Mouse (Mus musculus) layer of hippocampus, adult 11-12 months (tissue): ENCODE measurements at regions not wholly inside any gene's neighbourhood (a gene's known extent, or its start where the extent isn't known, plus 50 kb on each side); places are given as distances from the start of the nearest gene placed in this dataset.

Experiments used
- DNase-seq: peaks from one replicate; pipeline ENCODE4 v3.0.0; 2022; ENCODE audit warnings: low spot score

DNA sequence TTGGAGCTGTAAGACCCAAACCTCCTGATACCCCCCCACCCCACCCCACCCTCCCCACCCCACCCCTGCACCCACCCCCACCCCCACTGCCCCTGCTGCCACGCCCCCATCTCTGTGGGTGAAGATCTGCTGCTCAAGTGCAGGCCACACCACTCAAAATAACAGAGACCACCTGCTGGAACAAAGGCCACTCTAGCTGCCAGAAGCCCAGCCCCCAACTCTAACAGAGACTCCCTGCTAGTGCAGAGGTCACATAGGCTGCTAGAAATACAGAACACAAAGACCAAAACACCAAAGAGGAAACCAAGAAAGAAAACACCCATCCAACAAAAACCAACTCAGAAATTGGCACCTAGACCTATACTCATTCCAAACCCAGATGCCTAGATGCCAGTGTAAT lies 58.9 kb downstream of the Olfr267 start:
- no peak for DNase-seq

DNA sequence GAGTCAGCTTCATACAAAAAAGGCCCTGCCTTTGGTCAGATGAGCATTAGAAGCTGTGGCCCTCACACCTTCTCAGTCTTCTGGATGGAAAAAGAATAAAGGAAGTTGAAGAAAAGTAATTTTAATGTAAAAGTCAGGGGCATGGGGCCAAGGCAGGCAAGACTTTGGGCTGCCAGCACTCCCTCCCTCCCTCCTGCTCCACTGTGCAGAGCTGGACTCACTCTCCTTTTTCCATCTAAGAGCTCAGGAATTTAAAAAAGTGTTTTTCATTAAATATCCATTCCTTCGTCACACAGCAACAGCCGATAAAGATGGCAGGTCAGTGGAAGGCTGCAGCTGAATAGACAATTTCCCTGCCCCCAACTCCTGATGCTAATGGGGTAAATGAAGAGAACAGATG lies 61.1 kb downstream of the Olfr267 start:
- no peak for DNase-seq

DNA sequence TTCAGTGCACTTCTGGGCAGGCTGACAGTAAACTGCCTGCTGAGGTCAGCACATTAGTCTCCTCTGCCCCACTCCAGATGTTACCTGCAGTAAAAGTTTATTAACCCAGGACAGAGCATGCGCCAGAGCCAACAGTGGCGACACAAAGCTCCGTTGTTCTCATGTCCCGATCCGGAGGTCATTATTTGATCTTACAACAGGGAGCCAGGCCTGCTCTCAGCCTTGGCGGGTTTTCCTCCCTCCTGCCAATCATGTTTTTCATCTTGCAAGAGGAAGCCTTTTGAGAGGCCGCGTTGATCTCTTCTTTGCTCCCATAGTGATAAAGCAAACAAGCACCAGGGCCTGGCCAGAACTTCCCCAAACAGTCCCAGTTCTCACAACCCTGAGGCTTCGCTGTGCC lies 64.7 kb downstream of the Olfr267 start:
- DNase-seq, result peak; percentile 6

DNA sequence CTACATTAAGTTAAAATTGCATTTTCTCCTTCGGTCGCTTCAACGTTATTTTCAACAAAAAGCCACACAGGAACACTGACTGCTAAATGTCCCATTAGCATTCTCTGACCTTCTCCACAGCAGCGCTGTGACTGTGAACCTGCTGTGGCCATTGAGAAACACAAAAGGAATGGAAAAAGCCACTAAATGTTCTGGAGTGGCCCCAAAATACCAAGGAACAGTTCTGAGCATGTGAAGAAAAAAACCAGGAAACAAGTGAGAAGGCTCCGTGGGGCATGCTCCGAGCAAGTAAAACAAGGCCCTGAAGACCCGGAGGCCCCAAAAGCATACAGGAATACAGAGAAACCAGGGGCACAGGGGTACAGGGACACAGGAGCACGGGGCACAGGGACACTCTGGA lies 66.8 kb downstream of the Olfr267 start:
- no peak for DNase-seq

DNA sequence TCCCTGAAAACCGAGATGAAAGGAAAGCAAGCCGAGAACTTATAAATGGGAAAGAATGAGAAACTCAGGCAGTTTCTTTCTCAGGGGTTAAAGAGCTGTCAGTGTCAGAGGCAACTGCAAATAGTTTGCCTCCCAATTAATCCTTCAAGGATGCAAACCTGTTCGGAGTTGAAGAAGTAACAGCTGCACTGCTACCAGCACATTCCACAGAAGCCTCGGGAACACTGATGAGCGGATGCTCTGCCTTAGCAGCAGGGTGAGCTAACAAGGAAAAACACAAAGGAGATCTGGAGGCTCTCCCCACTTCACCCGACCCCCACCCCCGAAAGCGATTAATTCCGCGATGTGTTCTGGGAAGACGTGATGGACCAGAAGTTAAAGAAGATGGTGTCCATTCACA lies 71.1 kb downstream of the Olfr267 start:
- no peak for DNase-seq

DNA sequence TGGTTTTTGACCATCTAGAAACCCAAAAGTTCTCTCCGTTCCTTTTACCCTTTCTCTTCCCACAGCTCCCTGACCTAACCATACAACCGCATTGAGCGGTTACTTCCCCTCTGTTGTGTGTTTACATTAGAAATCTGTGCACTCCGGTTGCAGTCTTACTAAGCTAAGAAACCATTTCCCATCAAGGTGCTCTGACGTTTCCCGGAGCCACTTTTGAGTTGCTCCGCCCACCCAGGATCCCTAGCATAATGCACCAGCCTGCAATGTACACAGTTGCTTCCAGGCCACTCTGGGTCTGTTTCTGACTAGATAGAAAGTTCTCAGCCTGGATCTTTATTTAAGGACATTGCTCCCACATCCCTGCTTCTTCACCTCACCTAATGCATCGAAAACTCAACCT lies 71.7 kb downstream of the Olfr267 start:
- no peak for DNase-seq

DNA sequence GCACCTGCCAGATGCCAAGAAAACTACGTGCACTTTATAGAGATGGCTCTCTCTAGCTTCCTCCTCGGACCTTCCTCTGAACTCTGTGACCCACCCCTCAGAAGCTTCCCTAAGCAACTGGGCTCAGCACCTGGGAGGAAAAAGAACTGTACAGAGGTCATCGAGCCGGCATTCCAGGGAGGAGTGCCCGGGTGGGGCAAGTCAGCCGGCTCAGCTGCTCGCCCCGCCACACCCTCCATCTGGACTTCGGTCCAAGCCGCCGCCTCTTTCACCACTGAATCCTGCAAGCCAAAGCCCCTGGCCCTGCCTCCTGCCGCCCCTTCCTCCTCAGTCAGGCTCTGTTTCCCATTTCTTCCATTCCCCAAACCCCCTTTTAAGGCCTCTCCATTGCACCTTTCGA lies 73.3 kb downstream of the Olfr267 start:
- no peak for DNase-seq

DNA sequence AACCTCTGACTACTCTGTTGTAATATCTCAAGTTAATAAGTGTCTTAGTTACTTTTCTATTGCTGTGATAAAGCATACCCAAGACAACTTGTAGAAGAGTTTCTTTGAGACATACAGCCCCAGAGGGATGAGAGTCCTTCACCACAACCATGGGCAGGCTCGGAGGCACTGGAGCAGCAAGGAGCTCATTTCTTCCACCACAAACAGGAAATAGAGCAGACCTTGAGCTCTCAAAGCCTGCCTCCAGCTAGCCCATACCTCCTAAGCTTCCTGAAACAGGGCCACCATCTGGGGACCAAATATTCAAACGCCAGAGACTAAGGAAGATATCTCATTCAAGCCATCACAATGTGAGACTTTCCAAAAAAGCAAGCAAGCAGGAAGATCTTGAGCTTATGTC lies 74.6 kb downstream of the Olfr267 start:
- no peak for DNase-seq

DNA sequence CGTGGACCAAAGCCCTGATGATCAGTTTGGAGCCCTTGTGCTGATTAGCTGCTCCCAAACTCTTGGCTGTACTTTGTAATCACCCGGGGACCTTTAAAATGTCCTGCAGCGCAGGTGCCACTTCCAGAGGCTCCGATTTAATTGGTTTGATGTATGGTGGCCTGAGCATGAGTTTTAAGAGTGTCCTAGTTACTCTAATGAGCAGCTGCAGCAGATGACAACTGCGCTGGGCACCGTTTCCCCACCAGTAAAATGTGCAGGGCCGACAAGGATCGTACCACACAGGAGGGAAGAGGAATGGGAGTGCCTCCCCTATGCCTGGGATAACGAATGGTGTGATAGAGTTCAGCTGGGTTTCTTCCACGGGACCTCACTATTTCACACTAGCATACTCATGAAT lies 75.3 kb downstream of the Olfr267 start:
- no peak for DNase-seq

DNA sequence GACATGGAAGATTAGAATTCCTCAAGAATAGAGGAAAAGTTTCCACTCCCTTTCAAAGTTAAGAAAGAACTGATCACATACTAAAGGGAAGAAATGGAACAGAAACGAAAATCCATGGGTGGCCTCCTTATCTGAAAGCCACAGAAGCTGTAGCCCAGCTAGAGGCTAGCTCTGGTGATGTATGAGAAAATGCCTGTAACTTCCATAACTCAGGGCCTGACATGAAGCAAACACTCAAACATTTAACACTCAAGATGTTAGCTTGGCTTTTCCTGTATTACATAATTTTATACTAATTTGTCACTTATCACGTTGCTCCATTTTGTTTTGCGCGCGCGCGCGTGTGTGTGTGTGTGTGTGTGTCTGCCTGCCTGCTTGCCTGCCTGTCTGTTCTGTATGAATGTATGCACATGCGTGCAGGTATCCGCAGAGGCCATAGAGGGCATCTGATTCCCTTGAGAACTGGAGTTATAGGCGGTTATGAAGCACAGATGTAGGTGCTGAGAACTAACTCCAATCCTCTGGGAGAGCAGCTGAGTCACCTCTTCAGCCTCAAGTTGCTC lies 88.2 kb downstream of the Olfr267 start:
- no peak for DNase-seq

DNA sequence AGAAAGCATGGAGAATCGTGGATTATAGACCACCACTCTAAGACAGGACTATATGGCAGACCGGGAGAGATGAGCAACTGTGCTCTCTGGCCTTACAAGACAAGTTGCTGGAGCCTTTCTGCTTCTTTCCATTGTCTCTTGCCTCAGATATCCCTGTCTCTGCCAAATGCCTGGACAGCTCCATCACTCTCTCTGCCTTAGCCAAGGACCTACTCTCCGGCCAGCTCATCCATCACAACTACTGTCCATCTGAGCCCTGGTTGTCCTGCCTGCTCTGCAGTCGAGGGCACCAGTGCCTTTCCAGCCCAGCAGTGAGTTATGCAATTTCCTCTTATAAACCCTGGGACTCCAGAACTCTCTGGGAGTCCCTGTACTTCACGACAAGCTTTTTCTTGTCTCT lies 88.7 kb downstream of the Olfr267 start:
- no peak for DNase-seq

DNA sequence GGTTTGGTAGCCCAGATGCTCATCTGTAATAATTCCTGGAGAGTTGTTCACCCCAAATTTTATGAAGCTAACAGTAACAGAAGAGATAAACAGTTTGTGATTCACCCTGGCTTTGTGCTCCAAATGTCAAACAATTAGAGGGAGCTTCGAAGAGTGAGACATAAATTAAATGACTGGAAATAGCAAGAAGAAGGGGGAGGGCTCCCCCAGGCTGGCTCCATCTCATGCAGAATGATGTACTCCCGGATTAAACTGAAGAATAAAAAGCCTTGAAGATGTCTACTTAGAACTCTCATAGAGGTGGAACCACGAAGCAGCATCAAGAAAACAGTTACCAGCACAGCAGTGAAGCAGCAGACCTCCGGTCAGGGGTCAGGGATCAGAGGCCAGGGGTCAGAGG lies 90.8 kb downstream of the Olfr267 start:
- no peak for DNase-seq

DNA sequence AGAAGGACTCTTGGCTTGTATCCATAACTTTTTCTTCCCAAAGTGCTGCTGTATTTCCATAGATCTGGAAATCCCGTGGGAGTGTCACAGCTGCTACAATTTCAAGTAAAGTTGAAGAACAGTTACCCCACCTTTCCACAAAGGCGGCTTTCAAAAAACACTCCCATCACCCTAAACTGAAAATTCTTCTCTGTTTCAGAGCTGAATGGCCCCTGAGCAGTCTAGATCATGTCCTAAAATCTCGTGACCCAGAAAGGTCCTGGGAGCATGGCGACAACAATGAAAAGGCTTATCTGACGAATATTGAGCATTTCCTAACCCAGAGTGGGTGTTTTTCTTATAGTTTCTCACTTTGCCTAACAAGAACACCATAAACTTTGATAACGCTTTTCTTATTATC lies 92.2 kb downstream of the Olfr267 start:
- DNase-seq, result no peak

DNA sequence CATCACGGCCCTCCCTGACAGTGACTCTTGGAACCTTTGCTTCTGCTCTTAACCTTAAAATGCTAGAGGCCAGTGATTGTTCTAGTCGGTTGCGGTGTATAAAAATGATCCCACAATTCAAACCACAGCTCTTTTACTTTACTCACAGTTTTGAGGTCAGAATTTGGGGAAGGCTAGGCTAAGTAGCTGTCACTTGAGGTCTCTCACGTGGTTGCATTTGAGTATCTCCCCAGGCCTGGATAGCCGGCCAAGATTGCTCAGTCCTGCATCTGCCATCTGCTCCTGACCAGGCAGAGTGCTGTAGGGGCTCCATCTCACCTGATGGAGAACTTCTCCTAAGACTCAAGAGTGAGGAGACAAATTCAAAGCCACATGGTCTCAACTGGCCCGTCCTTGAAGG lies 94.5 kb downstream of the Olfr267 start:
- DNase-seq, result no peak

DNA sequence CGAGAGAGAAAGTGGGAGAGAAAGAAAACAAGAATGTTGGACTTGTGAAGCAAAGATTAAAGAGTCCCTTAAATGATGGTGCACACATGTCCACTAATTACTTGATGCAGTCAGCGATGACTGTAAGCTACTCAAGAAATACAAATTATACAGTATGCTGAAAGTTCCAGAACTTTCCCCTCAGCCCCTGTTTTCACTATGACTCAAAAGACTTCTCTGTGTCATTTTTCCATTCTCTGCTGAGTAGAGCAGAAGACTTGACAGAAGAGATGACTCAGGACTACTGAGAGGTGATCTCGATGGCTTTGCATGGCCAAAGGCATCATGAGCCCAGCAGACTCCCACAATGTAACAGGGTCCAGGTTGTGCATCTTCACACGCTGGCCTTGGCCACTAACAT lies 105.6 kb downstream of the Olfr267 start:
- no peak for DNase-seq

DNA sequence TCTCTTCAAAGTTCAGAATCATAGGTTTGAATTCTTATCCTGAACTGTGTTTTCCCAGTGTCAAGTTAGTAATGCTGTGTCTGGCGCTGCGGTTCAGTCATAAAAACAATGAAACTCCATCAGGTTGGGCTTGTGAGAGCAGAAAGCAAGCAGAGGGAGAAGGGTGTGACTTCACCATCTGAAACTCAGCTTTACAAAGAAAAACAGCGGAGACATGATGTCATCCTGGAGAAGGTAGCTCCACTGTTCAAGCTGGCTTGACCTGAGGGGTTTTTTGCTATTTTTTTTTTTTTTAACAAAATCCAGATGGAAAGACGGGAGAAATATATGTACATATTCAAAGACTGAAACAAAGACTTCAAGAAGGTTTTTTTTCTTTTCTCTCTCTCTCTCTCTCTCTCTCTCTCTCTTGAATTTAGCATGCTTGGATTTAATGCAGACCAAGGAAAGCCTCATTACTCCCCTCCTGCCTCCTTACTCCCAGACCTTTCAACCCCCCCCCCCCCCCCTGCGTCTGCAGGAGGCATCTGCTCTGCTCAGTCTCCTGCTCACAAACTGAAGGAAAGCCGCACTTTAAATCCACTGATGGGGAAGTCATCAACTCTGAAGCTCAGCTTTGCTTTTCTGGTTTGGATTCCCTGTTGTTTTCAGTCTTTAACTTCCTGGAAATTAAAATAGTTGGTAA lies 109.7 kb downstream of the Olfr267 start:
- DNase-seq, result no peak

DNA sequence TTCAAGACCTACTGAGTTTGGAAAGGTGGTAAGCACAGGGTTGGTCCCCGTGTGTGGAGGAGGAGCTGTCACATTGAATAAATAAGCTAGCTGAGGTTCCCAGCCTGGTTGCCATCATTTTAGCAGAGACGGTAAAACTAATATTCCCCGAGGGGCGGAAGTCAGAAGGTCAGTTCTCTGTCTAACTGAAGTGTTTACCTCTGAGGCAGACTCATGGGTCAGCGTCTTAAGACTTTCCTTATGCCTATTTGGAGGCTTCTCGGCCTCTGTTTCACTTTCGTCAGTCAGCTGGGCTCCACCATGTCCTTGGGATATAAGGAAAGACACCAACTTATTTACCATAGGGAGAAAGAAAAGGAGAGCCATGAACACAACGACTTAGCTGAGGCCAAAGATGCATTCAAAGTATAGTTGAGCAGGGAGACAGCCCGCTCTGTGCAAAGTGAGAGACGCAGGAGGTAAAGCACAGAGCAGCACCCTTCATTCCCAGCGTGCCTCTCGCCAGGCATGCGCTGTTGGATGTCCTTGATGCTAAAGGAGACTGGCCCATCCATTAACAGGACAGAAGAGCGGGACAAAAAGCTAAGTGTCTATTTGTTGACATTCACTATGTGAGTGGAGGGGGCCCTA lies 116.0 kb downstream of the Olfr267 start:
- DNase-seq, result no peak

DNA sequence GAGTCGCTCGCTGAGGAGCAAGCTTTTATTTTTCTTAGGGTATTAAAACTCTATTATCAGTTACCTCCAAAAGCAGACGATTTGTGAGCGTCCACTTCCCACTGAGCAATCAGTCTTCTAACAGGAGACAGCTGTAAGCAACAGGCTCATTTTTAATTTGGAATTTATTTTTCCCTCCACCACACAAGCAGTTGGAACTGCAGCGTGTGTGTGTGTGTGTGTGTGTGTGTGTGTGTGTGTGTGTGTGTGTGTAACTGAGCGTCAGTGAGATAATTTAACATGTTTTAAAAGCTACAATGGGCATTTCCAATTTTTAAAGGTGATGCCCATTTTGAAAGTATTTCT lies 116.6 kb downstream of the Olfr267 start:
- no peak for DNase-seq

DNA sequence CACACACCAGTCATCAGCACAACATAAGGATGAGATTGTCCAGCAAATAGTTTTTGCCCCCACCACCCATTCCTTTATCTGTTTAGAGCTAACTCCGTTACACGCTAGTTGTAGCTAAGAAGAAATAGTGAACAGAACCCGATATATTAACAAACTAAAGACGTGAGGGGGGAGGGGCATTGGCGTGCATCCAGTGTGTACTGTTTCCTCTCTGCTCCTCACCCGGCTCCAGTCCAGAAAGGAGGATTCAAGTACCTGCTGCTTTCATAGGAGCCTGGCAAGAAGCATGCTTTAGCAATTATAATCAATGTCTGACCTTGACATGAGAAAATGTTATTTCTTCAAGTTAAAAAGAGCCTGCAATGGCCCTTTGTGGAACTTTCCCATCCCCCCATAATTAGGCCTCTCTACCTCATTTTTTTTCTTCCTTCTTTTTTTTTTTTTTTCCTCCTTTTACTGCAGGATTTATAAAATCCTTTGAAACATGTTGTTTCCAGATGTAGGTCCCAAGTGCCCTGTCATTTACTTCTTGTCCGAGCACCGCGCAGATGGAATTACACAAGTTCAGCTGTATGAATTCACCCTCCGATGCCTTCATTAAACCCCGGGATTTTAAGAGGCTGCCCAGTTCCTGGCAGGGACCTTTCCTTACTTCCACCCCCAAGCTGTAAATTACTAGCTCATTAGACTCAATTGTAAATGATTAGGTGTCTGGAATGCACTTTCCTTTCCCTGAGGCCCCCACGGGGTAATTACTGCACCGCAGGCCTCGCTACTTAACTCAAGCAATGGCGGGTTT lies 116.6 kb upstream of the Lpar1 start:
- DNase-seq, result no peak

DNA sequence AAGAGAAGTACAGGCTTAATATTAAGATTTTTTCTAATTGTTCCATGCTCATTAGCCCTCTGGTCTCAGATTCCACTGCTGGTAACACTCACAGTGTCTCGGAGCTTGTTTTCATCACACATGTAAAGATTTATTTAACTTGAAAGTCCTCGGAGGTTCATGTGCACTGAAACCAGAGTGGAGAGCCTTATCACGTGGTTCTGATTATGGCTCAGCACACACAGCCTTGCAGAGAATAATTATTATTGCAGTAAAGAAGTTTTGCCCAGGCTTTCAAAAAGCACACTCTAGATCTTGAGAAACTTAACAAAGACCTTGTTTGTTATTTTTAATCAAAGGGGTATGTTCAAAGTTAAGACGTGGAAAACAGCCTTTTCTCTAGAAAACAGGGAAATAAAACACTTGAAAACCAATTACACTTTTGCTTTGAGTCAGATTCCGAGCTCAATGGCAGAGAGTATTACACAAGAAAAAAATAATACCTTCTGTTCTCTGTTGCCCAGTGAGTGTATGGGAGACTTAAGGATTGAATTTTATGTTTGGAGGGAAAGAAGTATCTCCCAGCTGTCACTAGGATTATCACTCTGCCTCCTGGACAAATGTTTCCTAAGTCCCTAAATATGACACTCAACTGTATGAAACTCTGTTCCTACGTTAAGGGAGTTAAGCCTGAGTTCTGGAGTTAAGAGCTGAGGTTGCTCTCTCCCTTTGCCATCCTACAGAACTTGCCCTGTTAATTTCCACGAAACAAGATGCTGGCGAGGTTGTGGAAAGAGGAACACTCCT lies 114.9 kb upstream of the Lpar1 start:
- DNase-seq, result no peak

DNA sequence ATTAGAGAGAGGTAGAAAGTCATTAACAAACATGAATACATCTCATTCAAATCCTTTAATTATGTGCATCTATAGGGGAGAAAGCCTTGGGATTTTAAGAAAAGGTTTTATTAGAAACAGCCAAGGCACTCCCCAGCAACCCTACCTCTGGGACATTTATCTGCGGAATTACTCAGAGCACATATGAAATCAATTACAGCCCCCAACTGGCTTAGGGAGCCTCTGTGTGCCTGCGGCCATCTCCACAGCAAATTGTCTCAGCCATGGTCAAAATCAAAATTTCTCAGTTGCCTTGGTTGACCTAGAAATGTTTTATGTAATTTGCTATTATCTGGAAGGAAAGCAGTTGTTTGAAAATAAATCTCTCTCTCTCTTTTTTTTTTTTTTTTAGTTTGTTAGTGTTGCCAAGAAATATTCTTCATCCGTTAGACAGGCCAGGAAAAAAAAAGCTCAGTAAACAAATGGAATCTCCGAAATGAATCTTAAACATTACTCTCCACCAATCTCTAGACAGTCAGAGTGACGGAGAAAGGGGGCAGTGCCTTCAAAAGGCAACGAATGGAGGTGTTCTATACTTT lies 110.0 kb upstream of the Lpar1 start:
- DNase-seq, result no peak

DNA sequence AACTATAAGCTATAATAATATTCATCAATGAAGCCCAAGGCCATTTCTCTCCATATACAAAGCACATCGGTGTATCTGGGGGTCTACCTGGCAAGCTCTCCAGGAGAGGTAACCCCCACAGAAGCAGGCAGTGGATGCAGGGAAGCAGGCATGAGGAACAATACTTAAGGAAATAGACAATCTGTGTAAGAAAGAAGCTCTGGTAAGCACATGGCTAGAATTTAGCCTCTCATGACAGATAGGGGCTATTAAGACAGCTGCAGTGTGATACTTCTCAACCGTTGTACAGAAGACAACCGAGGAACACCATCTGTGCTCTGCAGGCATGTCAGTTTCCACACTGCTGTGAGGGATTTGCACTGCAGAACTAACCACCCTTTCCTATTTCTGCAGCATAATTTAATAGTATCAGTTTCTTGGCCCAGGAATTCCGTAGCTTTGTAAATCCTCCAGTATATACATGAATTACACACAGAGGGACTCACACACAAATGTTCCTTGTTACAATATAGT lies 108.1 kb upstream of the Lpar1 start:
- peak; percentile 43 for DNase-seq
